Mouse (Mus musculus): ENCODE measurements around the gene Nol7.

- TF ChIP-seq CTCF (IDR thresholded peaks at IDR 0.05; ENCODE audit: extremely low read depth, insufficient read depth, insufficient read length, insufficient replicate concordance) (no peak), POLR2A (IDR thresholded peaks at IDR 0.05; ENCODE audit: low read depth, low read length) (no peak)
Observed at GRCm38 (mm10) chr13:43349376-43349775, 48.8 kb upstream of the Nol7 start.

Data from spleen, adult 2 months (tissue).